Mouse (Mus musculus) brain, embryonic 14.5 days (tissue): ENCODE results near the gene Lgi2.

Source experiments
- CTCF ChIP-seq: fragments of 200-500 bp; IDR thresholded peaks from 2 replicates; pipeline ENCODE4 v1.5.1; 2012; ENCODE audit warnings: inconsistent platforms, mild to moderate bottlenecking, moderate library complexity, borderline replicate concordance; ENCODE audit not compliant: insufficient read depth, insufficient read length; ENCODE audit errors: extremely low read depth
- POLR2A ChIP-seq: fragments of 200-500 bp; IDR thresholded peaks from 2 replicates; pipeline ENCODE4 v1.6.1; 2012; ENCODE audit warnings: mild to moderate bottlenecking, inconsistent platforms, borderline replicate concordance; ENCODE audit not compliant: poor library complexity, insufficient read depth, insufficient read length, severe bottlenecking; ENCODE audit errors: extremely low read depth

DNA sequence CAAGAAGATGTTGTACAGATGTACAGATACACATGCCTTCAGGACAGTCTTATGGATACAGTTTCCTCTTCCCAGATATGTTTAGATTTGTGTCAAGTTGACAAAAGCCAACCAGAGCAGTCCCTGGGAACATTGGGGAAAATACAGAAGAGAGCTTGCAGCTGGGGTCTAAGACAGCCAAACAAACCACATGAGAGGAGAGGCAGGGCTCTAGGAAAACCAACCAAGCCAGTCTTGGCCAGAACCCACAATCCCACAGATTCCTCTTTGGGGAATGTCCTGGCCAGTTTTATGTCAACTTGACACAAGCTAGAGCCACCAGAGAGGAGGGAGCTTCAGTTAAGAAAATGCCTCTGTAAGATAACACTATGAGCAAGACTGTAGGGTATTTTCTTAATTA is 26.8 kb downstream of the Lgi2 start:
- TF ChIP-seq POLR2A = no peak
- no peak for TF ChIP-seq CTCF
